Mouse (Mus musculus) intestine, embryonic 16.5 days (tissue): ENCODE results near the gene Mgat4d. TPM values are rescaled to one million over a fixed set of nuclear protein-coding genes. Genes with fewer than 3 reads are reported as not detected.
"Not testable (repeated sequence)": the region's sequence is repeated elsewhere in the genome, so short reads cannot be mapped to it uniquely, and the experiment has no call there.

Experiments used
- ATAC-seq: fragments of 200-750 bp; cut with Nextera tagmentation; 2 replicates; pipeline ENCODE4 v1.8.0; 2017; ENCODE audit warnings: moderate TSS enrichment, moderate library complexity
- H3K27ac ChIP-seq: fragments of 300-500 bp; sonication (generic); 2 replicates; pipeline ENCODE4 v1.5.1; 2014; ENCODE audit warnings: mild to moderate bottlenecking, low read length
- H3K27me3 ChIP-seq: fragments of 300-500 bp; sonication (generic); replicated peaks from 2 replicates; pipeline ENCODE4 v1.6.1; 2014; ENCODE audit warnings: low read length, control low read depth, mixed read lengths; ENCODE audit not compliant: control insufficient read depth, insufficient read depth
- H3K36me3 ChIP-seq: fragments of 300-500 bp; sonication (generic); 2 replicates; pipeline ENCODE4 v1.6.1; 2014; ENCODE audit warnings: low read length, control low read depth; ENCODE audit not compliant: control insufficient read depth, insufficient read depth
- H3K4me1 ChIP-seq: fragments of 300-500 bp; sonication (generic); 2 replicates; pipeline ENCODE4 v1.6.1; 2014; ENCODE audit warnings: low read length, control low read depth, mixed read lengths; ENCODE audit not compliant: control insufficient read depth, insufficient read depth
- H3K4me2 ChIP-seq: fragments of 300-500 bp; sonication (generic); 2 replicates; pipeline ENCODE4 v1.6.1; 2014; ENCODE audit warnings: low read depth, low read length, control low read depth
- H3K4me3 ChIP-seq: fragments of 300-500 bp; sonication (generic); 2 replicates; pipeline ENCODE4 v1.5.1; 2014; ENCODE audit warnings: mild to moderate bottlenecking, low read length
- H3K9ac ChIP-seq: fragments of 300-500 bp; sonication (generic); 2 replicates; pipeline ENCODE4 v1.6.1; 2014; ENCODE audit warnings: low read depth, low read length
- H3K9me3 ChIP-seq: fragments of 300-500 bp; sonication (generic); 2 replicates; pipeline ENCODE4 v1.6.1; 2016; ENCODE audit warnings: low read length, control low read depth; ENCODE audit not compliant: control insufficient read depth
- WGBS: fragments of 180-500 bp; shearing (Covaris S2); extraction: QIAGEN DNeasy Blood & Tissue Kit; methylation state at CpG from one replicate; pipeline ENCODE4 v1.1.7; 2014; 5-methylcytosine and 5-hydroxymethylcytosine counted together
- polyA plus RNA-seq: library from polyadenylated mRNA; unstranded; fragments of >200 nt; fragmentation: Nextera tagmentation; extraction: Ambion mirVana; gene quantifications from 2 replicates; pipeline ENCODE4 v1.2.1, GENCODE M21; 2015

Mgat4d gene
- not detected in 2 replicates for polyA plus RNA-seq

DNA sequence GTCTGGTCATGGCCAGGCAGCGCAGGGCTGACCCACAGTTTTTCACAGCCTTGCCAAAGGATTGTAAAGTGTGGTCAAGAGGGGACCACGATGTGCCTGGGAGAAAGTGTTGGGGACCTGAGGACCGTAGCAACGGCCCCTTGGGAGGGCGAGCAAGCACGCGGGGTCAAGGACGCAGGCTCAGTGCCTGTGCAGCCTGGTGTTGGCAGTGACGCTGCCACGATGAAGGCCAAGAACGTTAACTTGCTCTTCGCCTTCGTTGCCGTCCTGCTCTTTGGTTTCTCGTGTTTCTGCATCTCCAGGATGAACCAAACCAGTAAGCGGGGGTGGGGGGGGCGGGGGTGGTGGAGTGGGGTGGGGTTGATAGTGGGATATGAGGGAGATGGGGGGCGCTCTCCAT lies at the start of gene Mgat4d:
Gene Mgat4d (plus strand): TSS at position 209 of the 400 bp plus-strand sequence.
- Histone ChIP-seq H3K4me3 (no peak within 1 kb of the TSS), H3K36me3 (no peaks in the 10 kb centered on the region), H3K27ac (no peak within 1 kb of the TSS), H3K27me3 (no peaks in the 10 kb centered on the region), H3K4me2 (no peak within 1 kb of the TSS), H3K9ac (no peak within 1 kb of the TSS), H3K4me1 (no peaks in the 10 kb centered on the region), H3K9me3 (no peaks in the 10 kb centered on the region)
- ATAC-seq = no peak
- 80% methylated on average over 17 of the region's 18 CpGs for WGBS

DNA sequence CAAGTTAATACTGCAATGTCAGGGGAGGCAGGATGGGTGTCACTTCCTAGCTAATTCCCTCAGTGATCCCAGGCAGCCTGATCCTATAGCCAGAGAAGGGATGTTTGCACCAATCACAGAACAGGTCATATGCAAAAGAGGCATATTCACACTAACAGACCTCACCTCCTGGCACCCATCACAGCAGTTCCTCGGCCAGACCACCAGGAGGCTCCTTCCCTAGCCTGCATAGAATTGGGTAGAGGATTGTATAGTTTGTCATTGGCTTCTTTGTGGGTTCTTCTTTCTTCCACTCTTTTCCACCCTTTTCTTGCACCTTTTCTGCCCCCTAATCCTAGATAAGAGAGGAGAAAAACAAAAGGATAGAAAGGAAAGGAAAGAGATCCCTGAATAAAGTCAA lies 48.1 kb upstream of the Mgat4d start:
- ATAC-seq = no peak
- Histone ChIP-seq H3K27me3 (no peaks in the 10 kb centered on the region), H3K4me3 (no peak overlapping the region), H3K27ac (no peak overlapping the region), H3K9me3 (no peaks in the 10 kb centered on the region), H3K4me2 (no peak overlapping the region), H3K9ac (no peak overlapping the region), H3K36me3 (no peaks in the 10 kb centered on the region), H3K4me1 (no peaks in the 10 kb centered on the region)
- 52% methylated on average over 1 of the region's 1 CpGs for WGBS

DNA sequence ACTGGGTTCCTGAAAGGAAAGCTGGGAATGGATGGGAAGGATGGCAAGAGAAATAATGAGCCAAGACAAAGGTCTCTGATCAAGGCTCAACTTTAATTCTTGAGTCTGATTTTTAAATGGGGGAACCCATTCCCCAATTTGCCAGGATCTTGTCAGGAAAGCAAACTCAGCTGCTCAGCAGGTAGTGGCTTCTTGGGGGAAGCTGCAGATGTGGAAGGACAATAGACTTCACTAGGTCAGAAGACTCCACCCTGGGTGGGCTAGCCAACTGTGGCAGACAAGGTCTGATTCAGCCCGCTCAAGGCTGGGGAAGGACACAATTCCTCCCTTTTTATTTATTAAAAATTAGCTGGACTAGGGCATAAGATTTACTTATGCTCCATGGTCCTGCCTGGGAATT lies 43.3 kb upstream of the Mgat4d start:
- H3K9ac ChIP-seq = no peak overlapping the region
- ATAC-seq = no peak
- no peaks in the 10 kb centered on the region for H3K36me3 ChIP-seq
- H3K4me3 ChIP-seq = no peak overlapping the region
- H3K9me3 ChIP-seq = no peaks in the 10 kb centered on the region
- H3K27ac ChIP-seq = no peak overlapping the region
- no peaks in the 10 kb centered on the region for H3K27me3 ChIP-seq
- WGBS = 94% methylated on average over 1 of the region's 1 CpGs
- no peak overlapping the region for H3K4me2 ChIP-seq
- H3K4me1 ChIP-seq = no peaks in the 10 kb centered on the region

DNA sequence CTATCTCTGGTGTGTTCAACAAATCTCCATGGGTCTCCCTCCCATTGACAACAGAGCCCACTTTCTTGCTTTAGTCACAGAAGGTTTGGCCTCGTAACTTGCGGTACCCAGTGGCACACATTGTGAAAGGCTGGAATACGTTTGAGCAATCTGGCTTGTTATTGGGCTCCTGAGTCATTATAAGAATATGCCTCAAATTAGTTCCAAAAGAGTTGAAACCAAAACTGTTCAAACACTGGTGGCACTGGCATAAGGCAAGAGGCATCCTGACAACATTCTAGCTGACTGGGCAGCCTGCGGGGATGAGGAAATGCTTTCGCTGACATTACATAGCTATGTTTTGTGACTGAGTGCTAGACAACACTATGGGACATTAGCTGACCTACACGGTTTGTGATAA lies 38.4 kb upstream of the Mgat4d start:
- Histone ChIP-seq H3K27me3 (no peaks in the 10 kb centered on the region), H3K4me1 (no peaks in the 10 kb centered on the region), H3K4me2 (no peak overlapping the region), H3K9me3 (no peaks in the 10 kb centered on the region), H3K4me3 (no peak overlapping the region), H3K27ac (no peak overlapping the region), H3K36me3 (no peaks in the 10 kb centered on the region), H3K9ac (no peak overlapping the region)
- 89% methylated on average over 6 of the region's 6 CpGs for WGBS
- no peak for ATAC-seq

DNA sequence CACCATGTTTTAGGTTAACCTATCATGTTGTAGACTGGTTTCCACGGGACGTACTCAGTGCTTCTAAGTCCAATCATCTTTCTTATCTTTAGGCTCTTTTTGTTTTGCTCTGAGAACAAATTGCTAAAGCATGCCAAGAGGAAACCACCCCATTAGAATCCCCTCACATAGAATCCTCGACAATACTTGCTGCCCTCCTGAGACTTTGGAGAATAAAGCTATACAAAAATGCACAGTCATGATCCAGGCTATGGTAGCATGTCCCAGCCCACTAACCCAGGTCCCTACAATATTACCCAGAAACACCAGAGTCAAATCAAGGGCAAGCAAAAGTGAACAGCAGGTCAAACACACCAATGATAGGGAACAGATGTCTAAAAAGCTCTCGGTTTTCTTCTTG lies 33.2 kb upstream of the Mgat4d start:
- not testable (repeated sequence) for ATAC-seq, H3K4me3 ChIP-seq, H3K9me3 ChIP-seq, H3K36me3 ChIP-seq, H3K4me1 ChIP-seq, H3K27me3 ChIP-seq, H3K27ac ChIP-seq, H3K9ac ChIP-seq, H3K4me2 ChIP-seq
- WGBS = 83% methylated on average over 4 of the region's 4 CpGs

DNA sequence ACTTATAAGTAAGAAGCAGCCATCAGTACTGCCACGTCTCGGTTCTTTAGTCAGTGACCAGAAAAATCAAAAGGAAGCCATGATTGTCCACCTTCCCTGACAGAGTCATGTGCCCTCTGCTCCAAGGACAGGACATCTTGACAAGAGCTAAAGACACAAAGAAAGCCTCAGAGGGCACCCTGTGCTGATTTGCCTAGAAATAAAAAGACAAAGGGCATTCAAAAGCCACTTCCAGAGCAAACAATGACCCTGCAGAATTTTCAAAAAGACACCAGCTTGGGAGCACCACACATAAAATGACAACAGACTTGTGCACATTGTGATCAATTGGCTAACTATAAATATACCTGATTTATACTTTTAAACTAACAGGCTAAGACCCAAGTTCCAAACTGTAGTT lies 32.6 kb upstream of the Mgat4d start:
- H3K27ac ChIP-seq = no peak overlapping the region
- H3K27me3 ChIP-seq = no peaks in the 10 kb centered on the region
- no peak overlapping the region for H3K4me3 ChIP-seq
- H3K36me3 ChIP-seq = no peaks in the 10 kb centered on the region
- no peaks in the 10 kb centered on the region for H3K9me3 ChIP-seq
- H3K4me2 ChIP-seq = no peak overlapping the region
- WGBS = 87% methylated on average over 2 of the region's 2 CpGs
- no peak for ATAC-seq
- no peaks in the 10 kb centered on the region for H3K4me1 ChIP-seq
- no peak overlapping the region for H3K9ac ChIP-seq

DNA sequence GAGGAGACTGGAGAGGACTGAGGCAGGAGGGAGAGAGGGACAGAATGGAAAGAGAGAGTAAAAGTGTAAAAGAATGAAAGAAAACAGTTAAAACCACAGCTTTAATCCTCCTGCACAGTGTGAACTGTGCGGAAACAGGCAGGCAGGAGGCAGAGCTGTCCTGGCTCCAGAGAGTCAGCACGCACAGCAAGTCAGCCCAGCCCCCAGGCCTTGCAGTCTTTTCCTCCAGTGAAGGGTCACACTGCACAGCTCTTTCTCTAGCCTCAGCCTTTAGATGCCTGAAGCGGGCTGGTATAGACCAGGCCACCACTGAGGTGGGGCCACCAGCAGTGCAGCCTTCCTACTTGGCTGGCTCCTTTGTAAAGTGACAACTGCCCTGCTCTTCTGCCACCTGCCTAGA lies 27.7 kb upstream of the Mgat4d start:
- WGBS = 90% methylated on average over 3 of the region's 3 CpGs

DNA sequence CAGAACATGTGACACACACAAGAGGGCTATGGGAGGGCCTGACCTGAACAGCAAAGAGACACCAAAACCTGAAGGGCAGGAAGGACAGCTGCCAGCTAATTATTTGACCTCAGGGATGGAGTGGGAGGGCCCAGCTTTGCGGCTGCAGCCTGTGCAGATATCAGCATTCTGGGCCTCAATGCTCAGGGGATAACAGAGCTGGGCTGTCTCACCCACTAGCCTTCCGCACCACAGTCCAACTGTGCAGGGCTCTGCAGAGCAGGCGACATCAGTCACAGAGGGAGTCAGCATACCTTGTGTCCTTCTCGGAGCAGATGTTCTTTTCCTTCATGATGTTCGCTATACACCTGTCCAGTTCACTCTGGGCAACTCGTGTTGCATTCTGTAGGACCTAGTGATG lies 25.9 kb upstream of the Mgat4d start:
- no peaks in the 10 kb centered on the region for H3K4me1 ChIP-seq
- no peak overlapping the region for H3K4me2 ChIP-seq
- no peaks in the 10 kb centered on the region for H3K9me3 ChIP-seq
- WGBS = 93% methylated on average over 6 of the region's 6 CpGs
- H3K27me3 ChIP-seq = no peaks in the 10 kb centered on the region
- no peak overlapping the region for H3K27ac ChIP-seq
- peaks cover 4% of the 10 kb centered on the region; the same call in 1 of the 2 replicates for H3K36me3 ChIP-seq
- no peak overlapping the region for H3K9ac ChIP-seq
- ATAC-seq = no peak
- no peak overlapping the region for H3K4me3 ChIP-seq

More for the DNA sequence above, 27.7 kb upstream of the Mgat4d start:
- no peak for ATAC-seq
- Histone ChIP-seq H3K4me3 (no peak overlapping the region), H3K27me3 (no peaks in the 10 kb centered on the region), H3K27ac (no peak overlapping the region), H3K36me3 (peaks cover 4% of the 10 kb centered on the region; the same call in 1 of the 2 replicates), H3K4me2 (no peak overlapping the region), H3K9ac (no peak overlapping the region), H3K4me1 (no peaks in the 10 kb centered on the region), H3K9me3 (no peaks in the 10 kb centered on the region)

DNA sequence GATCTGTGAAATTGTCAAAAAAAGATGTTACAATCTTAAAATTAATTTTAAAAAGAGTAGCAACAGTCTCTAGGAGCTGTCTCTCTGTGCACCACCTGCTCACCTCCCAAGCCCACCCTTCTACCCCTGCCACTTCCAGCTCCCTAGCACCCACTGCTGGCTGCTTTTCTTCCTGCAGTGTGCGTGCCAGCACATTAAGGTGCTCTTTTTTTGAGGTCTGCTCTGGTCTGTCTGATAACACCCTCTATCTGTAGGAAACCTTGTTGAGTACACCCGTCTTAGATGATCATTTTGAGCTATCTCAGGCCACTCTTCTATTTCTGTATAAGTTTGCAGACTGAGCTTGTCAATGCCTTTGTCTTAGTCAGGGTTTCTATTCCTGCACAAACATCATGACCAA lies 25.2 kb upstream of the Mgat4d start:
- no peak overlapping the region for H3K4me3 ChIP-seq
- H3K4me2 ChIP-seq = no peak overlapping the region
- WGBS = 84% methylated on average over 2 of the region's 2 CpGs
- H3K27ac ChIP-seq = no peak overlapping the region
- no peaks in the 10 kb centered on the region for H3K27me3 ChIP-seq
- no peaks in the 10 kb centered on the region for H3K9me3 ChIP-seq
- no peaks in the 10 kb centered on the region for H3K4me1 ChIP-seq
- peaks cover 4% of the 10 kb centered on the region; the same call in 1 of the 2 replicates for H3K36me3 ChIP-seq
- H3K9ac ChIP-seq = no peak overlapping the region
- ATAC-seq = no peak

DNA sequence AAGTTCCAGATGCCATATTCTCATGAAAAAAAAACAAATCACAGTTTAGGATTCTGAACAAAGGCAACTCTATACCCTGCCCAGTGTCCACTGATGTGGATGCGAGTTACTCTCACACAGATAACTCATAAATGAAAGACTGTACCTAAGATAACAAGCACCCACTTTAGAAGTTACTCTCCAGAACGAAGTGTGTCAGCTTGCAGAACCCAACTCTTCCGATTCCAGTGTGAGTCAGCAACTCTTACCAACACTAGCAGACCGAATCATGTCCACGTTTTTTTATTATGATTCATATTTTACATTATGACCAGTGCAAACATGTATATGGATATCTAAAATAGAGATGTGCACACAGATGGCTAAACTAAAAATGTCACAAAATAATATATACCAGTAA lies 20.4 kb upstream of the Mgat4d start:
- no peak overlapping the region for H3K9ac ChIP-seq

More for the DNA sequence above, 20.4 kb upstream of the Mgat4d start:
- Histone ChIP-seq H3K4me2 (no peak overlapping the region), H3K27ac (no peak overlapping the region), H3K36me3 (no peaks in the 10 kb centered on the region), H3K4me3 (no peak overlapping the region), H3K9me3 (no peaks in the 10 kb centered on the region), H3K4me1 (no peaks in the 10 kb centered on the region), H3K27me3 (no peaks in the 10 kb centered on the region)
- WGBS = 95% methylated on average over 5 of the region's 5 CpGs
- ATAC-seq = no peak
